Mouse (Mus musculus) embryonic fibroblast, embryonic 13.5 days (primary cell): ENCODE results near the gene Alkbh5.

ENCODE experiments used
- CTCF ChIP-seq: IDR thresholded peaks from 2 replicates; pipeline ENCODE4 v1.5.1; 2011; ENCODE audit warnings: mild to moderate bottlenecking, control low read depth, low read length, moderate library complexity, borderline replicate concordance; ENCODE audit not compliant: insufficient read depth
- POLR2A ChIP-seq: IDR thresholded peaks from 2 replicates; pipeline ENCODE4 v1.6.1; 2011; ENCODE audit warnings: low read depth, mild to moderate bottlenecking, control low read depth, low read length, moderate library complexity

- no peak for TF ChIP-seq POLR2A
- no peak for TF ChIP-seq CTCF
These were observed 5.7 kb downstream of the Alkbh5 start for GRCm38 (mm10) chr11:60541831-60542230.
